Mouse (Mus musculus): Measurements from ENCODE around the gene Olfr522. TPM values are rescaled to one million over a fixed set of nuclear protein-coding genes. Genes with fewer than 3 reads are reported as not detected.

Olfr522 gene
- polyA plus RNA-seq, 1 experiment from 2014 or later, result not detected

DNA sequence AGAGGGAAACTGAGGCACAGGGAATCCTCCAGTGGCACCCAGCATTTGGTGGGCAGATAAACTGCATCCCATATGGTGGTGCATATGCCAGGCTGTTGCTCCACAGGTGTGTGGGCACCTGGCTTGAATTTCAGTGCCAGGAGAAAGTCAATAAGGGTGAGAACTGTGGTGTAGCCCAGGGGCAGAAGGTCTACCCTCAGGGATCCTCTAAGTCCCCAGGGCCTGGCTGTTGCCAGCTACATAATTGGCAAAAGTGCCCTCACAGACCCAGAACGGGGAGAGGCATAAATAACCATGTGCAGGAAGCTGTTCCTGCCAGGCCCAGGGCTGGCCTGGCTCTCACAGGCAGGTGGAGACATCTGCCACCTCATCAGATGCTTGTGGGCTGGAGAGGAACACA, 8.4 kb upstream of the Olfr522 start, which contains the start of gene Olfr523:
Gene Olfr523 (plus strand): TSS at position 282 of the 400 bp plus-strand sequence.
- H3K4me2 ChIP-seq (ENCODE audit: low read depth, low read length), result no peak within 1 kb of the TSS
- H3K4me1 ChIP-seq (ENCODE audit: control insufficient read depth, insufficient read depth, low read length), result no peaks in the 10 kb centered on the region
- H3K27ac ChIP-seq (ENCODE audit: low read length), result no peak within 1 kb of the TSS
- 57% methylated on average over 1 of the region's 1 CpGs for WGBS
- no peak within 1 kb of the TSS for H3K4me3 ChIP-seq (ENCODE audit: low read length)
- no peaks in the 10 kb centered on the region for H3K27me3 ChIP-seq (replicated peaks; ENCODE audit: control insufficient read depth, insufficient read depth, low read length)
- H3K9ac ChIP-seq (ENCODE audit: low read depth, low read length), result no peak within 1 kb of the TSS
- H3K36me3 ChIP-seq (ENCODE audit: control insufficient read depth, insufficient read depth, low read length), result no peaks in the 10 kb centered on the region
- H3K9me3 ChIP-seq (ENCODE audit: control insufficient read depth, low read length), result no peaks in the 10 kb centered on the region
- no peak for ATAC-seq

DNA sequence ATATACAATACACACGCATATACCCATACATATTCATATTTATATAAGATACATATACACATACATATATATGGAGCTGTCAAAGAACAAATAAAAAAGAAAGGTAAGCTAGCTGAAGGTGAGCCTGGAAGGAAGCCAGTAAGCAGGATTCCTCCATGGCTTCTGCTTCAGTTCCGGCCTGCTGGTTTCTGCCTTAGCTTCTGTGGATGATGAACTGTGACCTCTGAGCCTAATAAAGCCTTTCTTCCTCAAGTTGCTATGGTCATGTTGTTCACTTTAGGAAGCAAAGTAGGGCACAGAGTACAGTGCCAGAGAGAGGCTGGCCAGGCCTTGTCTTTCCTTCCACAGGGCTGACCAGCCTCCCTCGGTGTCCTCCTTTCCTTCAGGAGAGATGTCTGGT, 6.3 kb upstream of the Olfr522 start:
- H3K4me2 ChIP-seq (ENCODE audit: low read depth, low read length), result no peak overlapping the region
- no peaks in the 10 kb centered on the region for H3K4me1 ChIP-seq (ENCODE audit: control insufficient read depth, insufficient read depth, low read length)
- H3K9ac ChIP-seq (ENCODE audit: low read depth, low read length), result no peak overlapping the region
- WGBS, result 96% methylated on average over 3 of the region's 3 CpGs
- no peak overlapping the region for H3K4me3 ChIP-seq (ENCODE audit: low read length)
- H3K27ac ChIP-seq (ENCODE audit: low read length), result no peak overlapping the region
- H3K27me3 ChIP-seq (replicated peaks; ENCODE audit: control insufficient read depth, insufficient read depth, low read length), result no peaks in the 10 kb centered on the region
- H3K9me3 ChIP-seq (ENCODE audit: control insufficient read depth, low read length), result no peaks in the 10 kb centered on the region
- ATAC-seq, result no peak
- H3K36me3 ChIP-seq (ENCODE audit: control insufficient read depth, insufficient read depth, low read length), result no peaks in the 10 kb centered on the region

DNA sequence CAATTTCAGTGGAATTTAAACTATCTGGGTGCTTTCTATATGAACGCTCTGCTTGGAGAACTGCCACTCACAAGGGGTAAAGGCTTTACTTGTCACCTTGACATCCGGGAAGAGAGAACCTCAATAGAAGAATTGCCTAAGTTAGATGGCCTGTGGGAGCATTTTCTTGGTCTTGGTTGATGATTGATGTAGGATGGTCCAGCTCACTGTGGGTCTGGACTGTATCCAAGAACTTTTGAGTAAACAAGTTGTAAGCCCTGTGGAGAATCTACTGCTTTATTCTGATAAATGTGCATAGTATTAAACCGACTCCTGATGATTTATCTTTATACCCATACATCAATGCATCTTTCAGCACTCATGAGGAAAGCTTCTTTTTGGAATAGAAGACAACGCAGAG, 4.8 kb upstream of the Olfr522 start:
- Histone ChIP-seq H3K4me2 (ENCODE audit: low read depth, low read length) (no peak overlapping the region), H3K9me3 (ENCODE audit: control insufficient read depth, low read length) (no peaks in the 10 kb centered on the region), H3K9ac (ENCODE audit: low read depth, low read length) (no peak overlapping the region), H3K4me1 (ENCODE audit: control insufficient read depth, insufficient read depth, low read length) (no peaks in the 10 kb centered on the region), H3K4me3 (ENCODE audit: low read length) (no peak overlapping the region), H3K27ac (ENCODE audit: low read length) (no peak overlapping the region), H3K27me3 (replicated peaks; ENCODE audit: control insufficient read depth, insufficient read depth, low read length) (no peaks in the 10 kb centered on the region), H3K36me3 (ENCODE audit: control insufficient read depth, insufficient read depth, low read length) (no peaks in the 10 kb centered on the region)
- no peak for ATAC-seq
- 58% methylated on average over 4 of the region's 4 CpGs for WGBS

DNA sequence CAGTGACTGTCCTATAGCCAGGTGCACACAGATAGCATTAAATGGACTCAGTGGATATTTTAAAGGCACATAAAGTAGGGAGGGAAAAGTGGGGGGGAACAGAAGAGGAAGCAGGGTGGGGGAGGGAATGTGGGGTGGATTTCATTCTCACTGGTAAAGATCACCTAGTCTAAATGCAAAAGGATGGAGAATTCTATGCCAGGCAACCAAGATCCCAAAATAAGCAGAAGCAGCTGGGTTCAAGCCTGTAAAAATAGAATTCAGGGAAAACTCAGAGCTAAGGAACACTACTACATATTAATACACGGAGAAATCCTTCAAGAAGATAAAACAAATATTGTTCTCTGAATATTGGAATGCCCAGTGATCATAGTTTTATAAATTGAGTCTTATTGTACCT, 3.4 kb upstream of the Olfr522 start:
- WGBS, result 67% methylated on average over 1 of the region's 1 CpGs

DNA sequence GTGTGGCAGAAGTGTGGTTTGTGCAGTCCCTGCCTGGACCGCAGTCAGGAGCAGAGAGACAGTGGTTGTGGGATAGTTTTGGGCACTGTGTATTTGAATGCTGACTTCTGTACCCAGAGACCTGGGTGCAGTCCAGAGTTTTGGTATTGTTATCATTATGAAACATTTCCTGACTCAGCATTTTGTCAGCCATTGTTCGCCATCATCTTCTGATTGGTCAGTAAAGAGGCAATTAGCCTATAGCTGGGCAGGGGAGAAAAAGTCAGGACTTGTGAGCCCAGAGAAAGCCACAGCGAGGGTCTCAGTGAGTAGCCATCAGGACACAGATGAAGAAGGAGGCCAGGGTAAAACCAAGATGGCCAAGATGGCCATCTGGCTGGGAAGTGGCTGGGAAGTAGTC, 4.2 kb downstream of the Olfr522 start:
- 84% methylated on average over 3 of the region's 3 CpGs for WGBS
- no peaks in the 10 kb centered on the region for H3K9me3 ChIP-seq (ENCODE audit: control insufficient read depth, low read length)
- no peak overlapping the region for H3K4me2 ChIP-seq (ENCODE audit: low read depth, low read length)
- no peaks in the 10 kb centered on the region for H3K36me3 ChIP-seq (ENCODE audit: control insufficient read depth, insufficient read depth, low read length)
- no peaks in the 10 kb centered on the region; the same call in 1 of the 2 replicates for H3K27me3 ChIP-seq (replicated peaks; ENCODE audit: control insufficient read depth, insufficient read depth, low read length)
- no peak overlapping the region for H3K4me3 ChIP-seq (ENCODE audit: low read length)
- no peak for ATAC-seq
- H3K27ac ChIP-seq (ENCODE audit: low read length), result no peak overlapping the region
- H3K4me1 ChIP-seq (ENCODE audit: control insufficient read depth, insufficient read depth, low read length), result no peaks in the 10 kb centered on the region
- no peak overlapping the region for H3K9ac ChIP-seq (ENCODE audit: low read depth, low read length)

More for the DNA sequence above, 3.4 kb upstream of the Olfr522 start:
- Histone ChIP-seq H3K36me3 (ENCODE audit: control insufficient read depth, insufficient read depth, low read length) (no peaks in the 10 kb centered on the region), H3K4me1 (ENCODE audit: control insufficient read depth, insufficient read depth, low read length) (no peaks in the 10 kb centered on the region), H3K9ac (ENCODE audit: low read depth, low read length) (no peak overlapping the region), H3K4me2 (ENCODE audit: low read depth, low read length) (no peak overlapping the region), H3K27ac (ENCODE audit: low read length) (no peak overlapping the region), H3K4me3 (ENCODE audit: low read length) (no peak overlapping the region), H3K27me3 (replicated peaks; ENCODE audit: control insufficient read depth, insufficient read depth, low read length) (no peaks in the 10 kb centered on the region), H3K9me3 (ENCODE audit: control insufficient read depth, low read length) (no peaks in the 10 kb centered on the region)
- no peak for ATAC-seq

DNA sequence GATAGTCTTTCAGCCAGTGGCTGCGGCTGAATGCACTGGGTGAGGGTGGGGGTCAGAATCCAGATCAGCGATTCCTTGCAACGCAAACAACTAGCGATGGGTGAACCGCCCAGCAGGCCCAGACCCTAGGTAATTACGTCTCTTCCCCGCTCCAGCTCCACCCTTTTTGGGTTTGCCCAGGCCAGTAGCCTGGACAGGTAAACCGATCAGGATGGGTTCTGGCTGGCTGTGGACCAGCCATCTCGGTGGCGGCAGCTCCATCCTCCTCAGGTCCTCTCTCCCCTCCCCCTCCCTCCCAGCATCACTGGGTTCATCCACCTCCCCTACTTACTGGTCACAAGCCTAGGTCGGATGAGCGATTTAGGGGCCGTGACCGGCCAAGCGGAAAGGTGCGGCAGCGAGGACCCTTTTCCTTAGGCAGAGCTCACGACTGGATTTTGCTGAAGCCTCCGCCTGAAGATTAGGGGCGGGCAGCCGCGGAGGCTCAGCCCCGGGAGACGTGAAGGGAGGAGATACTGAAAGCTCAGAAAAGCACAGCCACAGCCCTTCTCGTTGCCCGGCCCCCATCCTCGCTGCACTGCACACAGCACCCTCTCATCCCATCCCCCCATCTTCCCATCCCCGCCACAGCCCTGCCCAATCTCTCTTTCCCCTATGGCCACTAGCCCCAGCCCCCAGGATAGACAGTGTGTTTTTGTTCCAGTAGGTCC, 10.2 kb downstream of the Olfr522 start, which contains the start of gene Sprn:
Gene Sprn (minus strand): TSS at position 660 of the 710 bp plus-strand sequence.
- Histone ChIP-seq H3K4me3 (ENCODE audit: low read length) (peak within 1 kb of the TSS; percentile 20), H3K4me1 (ENCODE audit: control insufficient read depth, insufficient read depth, low read length) (0 out of 2 replicates have a peak, but pooled peaks cover 4% of the 10 kb centered on the region), H3K27ac (ENCODE audit: low read length) (no peak within 1 kb of the TSS), H3K36me3 (ENCODE audit: control insufficient read depth, insufficient read depth, low read length) (no peaks in the 10 kb centered on the region), H3K27me3 (replicated peaks; ENCODE audit: control insufficient read depth, insufficient read depth, low read length) (peaks cover 21% of the 10 kb centered on the region), H3K4me2 (ENCODE audit: low read depth, low read length) (peak within 1 kb of the TSS; percentile 46; the same call in 1 of the 2 replicates), H3K9me3 (ENCODE audit: control insufficient read depth, low read length) (no peaks in the 10 kb centered on the region), H3K9ac (ENCODE audit: low read depth, low read length) (peak within 1 kb of the TSS; percentile 48; the same call in 1 of the 2 replicates)
- WGBS, result 3% methylated on average over 28 of the region's 28 CpGs
- 0 out of 2 replicates have a peak, but pooled peaks have one; percentile 11 for ATAC-seq

DNA sequence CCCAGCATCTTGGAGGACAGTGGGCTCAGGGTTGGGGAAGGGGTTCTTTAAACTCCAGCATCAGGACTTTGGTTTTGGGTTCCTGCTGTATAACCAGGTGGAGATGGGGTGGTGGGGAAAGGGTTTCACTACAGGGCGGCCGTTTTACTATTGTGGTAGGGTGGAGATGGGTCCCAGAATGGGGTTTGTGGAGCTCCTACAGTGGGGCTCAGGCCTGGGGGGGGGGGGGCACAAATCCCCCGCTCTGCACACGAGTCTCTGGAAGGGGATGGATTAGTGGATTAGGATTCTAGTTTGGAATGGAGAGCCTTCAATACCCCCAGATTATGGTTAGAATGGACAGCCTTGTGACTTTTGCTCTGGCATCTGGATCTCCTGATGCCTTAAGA, 10.7 kb downstream of the Olfr522 start:
- Histone ChIP-seq H3K4me1 (ENCODE audit: control insufficient read depth, insufficient read depth, low read length) (0 out of 2 replicates have a peak, but pooled peaks cover 4% of the 10 kb centered on the region), H3K4me3 (ENCODE audit: low read length) (peak overlapping the region; percentile 20), H3K36me3 (ENCODE audit: control insufficient read depth, insufficient read depth, low read length) (no peaks in the 10 kb centered on the region), H3K9ac (ENCODE audit: low read depth, low read length) (0 out of 2 replicates have a peak overlapping the region, but pooled peaks have one; percentile 48), H3K9me3 (ENCODE audit: control insufficient read depth, low read length) (no peaks in the 10 kb centered on the region), H3K27ac (ENCODE audit: low read length) (no peak overlapping the region), H3K4me2 (ENCODE audit: low read depth, low read length) (peak overlapping the region; percentile 46; the same call in 1 of the 2 replicates), H3K27me3 (replicated peaks; ENCODE audit: control insufficient read depth, insufficient read depth, low read length) (peaks cover 21% of the 10 kb centered on the region)
- WGBS, result 25% methylated on average over 4 of the region's 4 CpGs
- ATAC-seq, result no peak

DNA sequence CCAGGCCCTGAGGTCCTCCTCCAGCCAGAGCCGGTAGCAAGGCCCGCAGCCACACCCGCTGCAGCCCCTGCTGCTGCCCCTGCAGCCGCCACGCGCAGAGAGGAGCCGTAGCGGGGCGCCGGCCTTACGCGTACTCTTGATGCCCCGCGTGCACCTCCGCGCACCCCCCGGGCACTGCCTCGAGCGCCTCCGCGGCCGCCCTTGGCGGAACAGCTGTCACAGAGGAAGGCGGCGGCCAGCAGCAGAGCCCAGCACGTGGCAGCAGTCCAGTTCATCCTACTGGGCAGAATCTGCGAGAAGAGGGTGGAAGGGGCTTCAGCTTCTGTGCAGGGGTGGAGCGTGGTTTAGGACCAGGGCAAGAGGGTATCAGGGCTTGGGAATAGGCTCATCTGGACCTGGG, 11.2 kb downstream of the Olfr522 start:
- peak; percentile 16; the same call in 1 of the 2 replicates for ATAC-seq
- Histone ChIP-seq H3K27ac (ENCODE audit: low read length) (no peak overlapping the region), H3K9ac (ENCODE audit: low read depth, low read length) (0 out of 2 replicates have a peak overlapping the region, but pooled peaks have one; percentile 37), H3K27me3 (replicated peaks; ENCODE audit: control insufficient read depth, insufficient read depth, low read length) (peaks cover 21% of the 10 kb centered on the region), H3K4me2 (ENCODE audit: low read depth, low read length) (peak overlapping the region; percentile 46), H3K36me3 (ENCODE audit: control insufficient read depth, insufficient read depth, low read length) (no peaks in the 10 kb centered on the region), H3K4me3 (ENCODE audit: low read length) (peak overlapping the region; percentile 25), H3K9me3 (ENCODE audit: control insufficient read depth, low read length) (no peaks in the 10 kb centered on the region), H3K4me1 (ENCODE audit: control insufficient read depth, insufficient read depth, low read length) (0 out of 2 replicates have a peak, but pooled peaks cover 4% of the 10 kb centered on the region)
- 2% methylated on average over 28 of the region's 28 CpGs for WGBS

DNA sequence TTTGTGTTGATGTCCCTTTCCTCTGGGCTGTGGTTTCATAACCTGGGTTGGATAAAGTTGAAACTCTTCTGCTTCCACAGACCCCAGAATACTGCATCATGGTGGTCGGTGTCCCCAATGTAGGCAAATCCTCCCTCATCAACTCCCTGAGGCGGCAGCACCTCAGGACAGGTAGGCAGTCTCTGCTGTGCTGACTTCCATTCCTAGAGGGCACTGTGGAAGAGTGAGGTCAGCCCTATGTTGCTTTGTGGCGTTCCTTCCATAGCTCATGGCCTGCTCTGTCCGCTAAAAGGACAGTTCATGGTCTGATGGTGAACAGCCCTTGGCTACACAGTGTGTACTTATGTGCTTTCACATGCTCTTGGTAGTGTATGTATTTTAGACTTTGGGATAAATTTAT, 20.0 kb downstream of the Olfr522 start:
- no peaks in the 10 kb centered on the region for H3K4me1 ChIP-seq (ENCODE audit: control insufficient read depth, insufficient read depth, low read length)
- no peak overlapping the region for H3K9ac ChIP-seq (ENCODE audit: low read depth, low read length)
- H3K27ac ChIP-seq (ENCODE audit: low read length), result no peak overlapping the region
- no peaks in the 10 kb centered on the region for H3K9me3 ChIP-seq (ENCODE audit: control insufficient read depth, low read length)
- H3K4me3 ChIP-seq (ENCODE audit: low read length), result no peak overlapping the region
- no peak for ATAC-seq
- no peaks in the 10 kb centered on the region for H3K36me3 ChIP-seq (ENCODE audit: control insufficient read depth, insufficient read depth, low read length)
- H3K4me2 ChIP-seq (ENCODE audit: low read depth, low read length), result no peak overlapping the region
- 85% methylated on average over 4 of the region's 4 CpGs for WGBS
- no peaks in the 10 kb centered on the region for H3K27me3 ChIP-seq (replicated peaks; ENCODE audit: control insufficient read depth, insufficient read depth, low read length)
